12 mouse cellular contexts compared by ENCODE assay signal in genomic region chr8:116652949-116653348, GRCm38 (mm10).
DNase-seq lines count a peak whose midpoint lies in the region; ATAC-seq and TF ChIP-seq lines count a peak whose summit lies in the region.
"Had no signal": no experiment of that assay in that cellular context is flagged by ENCODE, and none has a peak within 500 bp of the region (broad histone marks: within the 10 kb centered on the region; RNA-seq: fewer than 3 reads in every experiment).

No protein-coding gene starts in this region.

- no peaks in the 10 kb centered on the region for H3K27me3 ChIP-seq in hindbrain, postnatal 0 days (ENCODE audit: insufficient read depth, low read length)
- H3K27me3 ChIP-seq in hindbrain, embryonic 11.5 days (ENCODE audit: control insufficient read depth, insufficient read depth, low read length), result no peaks in the 10 kb centered on the region

- ATAC-seq in hindbrain, postnatal 0 days, result peak; percentile 78
- ATAC-seq in hindbrain, embryonic 11.5 days (ENCODE audit: low FRiP score), result no peak

- no peak overlapping the region for H3K4me3 ChIP-seq in hindbrain, postnatal 0 days (ENCODE audit: low read length)
- no peak overlapping the region for H3K4me3 ChIP-seq in hindbrain, embryonic 11.5 days (ENCODE audit: low read depth, low read length)
- H3K4me3 ChIP-seq: gastrocnemius, adult 2 months; myocyte had no signal

- H3K9ac ChIP-seq in hindbrain, postnatal 0 days (replicated peaks; ENCODE audit: low read length), result no peak overlapping the region
- H3K9ac ChIP-seq in hindbrain, embryonic 11.5 days (ENCODE audit: low read depth, low read length), result no peak overlapping the region

- no peaks in the 10 kb centered on the region for H3K36me3 ChIP-seq in hindbrain, postnatal 0 days (ENCODE audit: insufficient read depth, low read length)
- H3K36me3 ChIP-seq in hindbrain, embryonic 11.5 days (ENCODE audit: control insufficient read depth, insufficient read depth, low read length), result no peaks in the 10 kb centered on the region

- WGBS in hindbrain, postnatal 0 days, result 34% methylated on average over 4 of the region's 4 CpGs
- whole genome bisulfite sequencing in hindbrain, embryonic 11.5 days, result 45% methylated on average over 4 of the region's 4 CpGs

- DNase-seq in hindbrain, postnatal 0 days (ENCODE audit: low spot score), result peak; percentile 60
- DNase-seq in hindbrain, embryonic 11.5 days (ENCODE audit: low spot score), result no peak
- DNase-seq in Muller cell, postnatal 12 days (ENCODE audit: inconsistent ontology term), result peak; percentile 88
- peak; percentile 53 for DNase-seq in cerebellum, adult 9-10 months
- DNase-seq in kidney, adult 8-10 months, result peak; percentile 78 to 89
- no peak for DNase-seq in yolk sac, embryonic 10.5 days (ENCODE audit: low spot score)
- no peak for DNase-seq in thymus, postnatal 36 days
- no peak for DNase-seq in frontal cortex, postnatal 36 days (ENCODE audit: low spot score in 2 of 2)
- DNase-seq: gastrocnemius, adult 2 months; spleen, adult 18-20 months; thymus, adult 2 months had no signal

- H3K9me3 ChIP-seq in hindbrain, postnatal 0 days (ENCODE audit: low read length), result no peaks in the 10 kb centered on the region
- H3K9me3 ChIP-seq in hindbrain, embryonic 11.5 days (ENCODE audit: control insufficient read depth, low read length), result no peaks in the 10 kb centered on the region

- no peaks in the 10 kb centered on the region for H3K4me1 ChIP-seq in hindbrain, postnatal 0 days (ENCODE audit: insufficient read depth, low read length)
- H3K4me1 ChIP-seq in hindbrain, embryonic 11.5 days (replicated peaks; ENCODE audit: control insufficient read depth, insufficient read depth, low read length), result no peaks in the 10 kb centered on the region

- H3K4me2 ChIP-seq in hindbrain, postnatal 0 days (ENCODE audit: low read depth, low read length), result no peak overlapping the region
- H3K4me2 ChIP-seq in hindbrain, embryonic 11.5 days (replicated peaks; ENCODE audit: low read depth, low read length), result no peak overlapping the region

- H3K27ac ChIP-seq in hindbrain, postnatal 0 days, result no peak overlapping the region
- no peak overlapping the region for H3K27ac ChIP-seq in hindbrain, embryonic 11.5 days (ENCODE audit: low read depth, low read length)
- H3K27ac ChIP-seq: gastrocnemius, adult 2 months had no signal

- no peak for TF ChIP-seq CTCF in hindbrain, postnatal 0 days (IDR thresholded peaks at IDR 0.05; ENCODE audit: low read depth)

Comparison
In these comparisons a context has a peak if more than half of its experiments do, and no peak if none do; other contexts are left out.
1. DNase-seq: peak in hindbrain, postnatal 0 days (single experiment), Muller cell, postnatal 12 days (single experiment), cerebellum, adult 9-10 months (single experiment) and kidney, adult 8-10 months (2 of 2); none in hindbrain, embryonic 11.5 days (single experiment), yolk sac, embryonic 10.5 days (single experiment), thymus, postnatal 36 days (0 of 2) and frontal cortex, postnatal 36 days (0 of 2).